ENCODE assay signal across 8 mouse cellular contexts in genomic region chr3:38254896-38255295, GRCm38 (mm10).
DNase-seq lines count a peak whose midpoint lies in the region; ATAC-seq lines count a peak whose summit lies in the region.

No protein-coding gene starts in this region.

- DNase-seq in urinary bladder, postnatal 25 days (ENCODE audit: low spot score) = peak; percentile 23
- DNase-seq in urinary bladder, adult 2 months (ENCODE audit: low spot score) = no peak
- peak; percentile 94 for DNase-seq in heart, postnatal 4 days
- DNase-seq in layer of hippocampus, adult 9-11 months = peak; percentile 75
- peak; percentile 83 to 89 for DNase-seq in lung, postnatal 4 days
- no peak for DNase-seq in embryo, embryonic 10.5 days (ENCODE audit: low spot score)
- no peak for DNase-seq in liver

- ATAC-seq in frontal cortex, adult (ENCODE audit: low TSS enrichment) = peak; percentile 55; the same call in 1 of the 2 replicates

Comparison
In these comparisons a context has a peak if more than half of its experiments do, and no peak if none do; other contexts are left out.
1. DNase-seq: peak in urinary bladder, postnatal 25 days (single experiment), heart, postnatal 4 days (single experiment), layer of hippocampus, adult 9-11 months (single experiment) and lung, postnatal 4 days (2 of 2); none in urinary bladder, adult 2 months (single experiment), embryo, embryonic 10.5 days (single experiment) and liver (single experiment).